ENCODE assay signal across 22 mouse cellular contexts in the genomic region with DNA sequence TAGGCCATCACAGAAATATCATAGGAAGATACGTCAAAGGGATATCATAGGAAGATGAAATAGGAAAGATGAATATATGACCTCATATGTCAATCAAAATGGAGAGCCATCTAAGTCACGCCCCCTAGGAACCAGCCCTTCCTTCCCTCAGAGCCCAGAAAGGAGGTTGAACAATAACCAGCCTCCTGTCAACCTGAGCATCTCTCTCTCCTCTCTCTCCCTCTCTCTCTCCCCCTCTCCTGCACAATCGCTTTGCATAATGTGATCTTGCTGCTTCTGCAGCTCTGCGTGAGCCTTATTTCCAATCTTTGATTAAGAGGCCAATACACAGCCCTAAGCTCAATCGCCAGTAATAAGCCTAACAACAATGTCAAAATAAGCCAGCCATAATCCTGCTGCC.
DNase-seq lines count a peak whose midpoint lies in the region; ATAC-seq and TF ChIP-seq lines count a peak whose summit lies in the region.
"Had no signal": no experiment of that assay in that cellular context is flagged by ENCODE, and none has a peak within 500 bp of the region (broad histone marks: within the 10 kb centered on the region; RNA-seq: fewer than 3 reads in every experiment).

No protein-coding gene starts in this region.

- no peak overlapping the region for H3K9ac ChIP-seq in forebrain, embryonic 12.5 days
- H3K9ac ChIP-seq in forebrain, embryonic 14.5 days (ENCODE audit: low read length) = no peak overlapping the region
- H3K9ac ChIP-seq in midbrain, embryonic 13.5 days (replicated peaks) = no peak overlapping the region
- no peak overlapping the region for H3K9ac ChIP-seq in midbrain, embryonic 11.5 days (ENCODE audit: low read length)
- no peak overlapping the region for H3K9ac ChIP-seq in forebrain, postnatal 0 days
- no peak overlapping the region for H3K9ac ChIP-seq in midbrain, embryonic 16.5 days (ENCODE audit: low read depth, low read length)
- H3K9ac ChIP-seq in intestine, embryonic 15.5 days = no peak overlapping the region
- H3K9ac ChIP-seq: liver, postnatal 0 days had no signal

- WGBS in forebrain, embryonic 12.5 days = 74% methylated on average over 5 of the region's 5 CpGs
- 71% methylated on average over 5 of the region's 5 CpGs for WGBS in forebrain, embryonic 14.5 days
- 61% methylated on average over 5 of the region's 5 CpGs for WGBS in midbrain, embryonic 13.5 days
- WGBS in midbrain, embryonic 11.5 days = 81% methylated on average over 5 of the region's 5 CpGs
- WGBS in forebrain, postnatal 0 days = 65% methylated on average over 5 of the region's 5 CpGs
- 42% methylated on average over 5 of the region's 5 CpGs for WGBS in midbrain, embryonic 16.5 days
- 82% methylated on average over 5 of the region's 5 CpGs for WGBS in intestine, embryonic 15.5 days

- ATAC-seq in forebrain, embryonic 12.5 days (ENCODE audit: low FRiP score) = no peak
- ATAC-seq in forebrain, embryonic 14.5 days = no peak; the same call in 1 of the 2 replicates
- peak; percentile 27; the same call in 1 of the 2 replicates for ATAC-seq in midbrain, embryonic 13.5 days
- ATAC-seq in midbrain, embryonic 11.5 days (ENCODE audit: low FRiP score) = no peak
- peak; percentile 60; the same call in 1 of the 2 replicates for ATAC-seq in forebrain, postnatal 0 days
- peak; percentile 29; the same call in 1 of the 2 replicates for ATAC-seq in midbrain, embryonic 16.5 days
- ATAC-seq in intestine, embryonic 15.5 days = no peak
- ATAC-seq: activated CD4-positive, CD25-positive, alpha-beta regulatory T cell, adult 4 months; intestine, postnatal 0 days; liver, postnatal 0 days had no signal

- no peak for TF ChIP-seq CTCF in forebrain, postnatal 0 days (IDR thresholded peaks at IDR 0.05; ENCODE audit: low read depth)

- no peaks in the 10 kb centered on the region for H3K36me3 ChIP-seq in forebrain, embryonic 12.5 days (replicated peaks)
- H3K36me3 ChIP-seq in forebrain, embryonic 14.5 days (ENCODE audit: control insufficient read depth, insufficient read depth, low read length) = no peaks in the 10 kb centered on the region
- H3K36me3 ChIP-seq in midbrain, embryonic 13.5 days = no peaks in the 10 kb centered on the region
- H3K36me3 ChIP-seq in midbrain, embryonic 11.5 days (ENCODE audit: control insufficient read depth, insufficient read depth, low read length) = no peaks in the 10 kb centered on the region
- no peaks in the 10 kb centered on the region for H3K36me3 ChIP-seq in forebrain, postnatal 0 days (ENCODE audit: insufficient read depth)
- no peaks in the 10 kb centered on the region for H3K36me3 ChIP-seq in midbrain, embryonic 16.5 days (ENCODE audit: control insufficient read depth, insufficient read depth, low read length)
- H3K36me3 ChIP-seq in intestine, embryonic 15.5 days = no peaks in the 10 kb centered on the region
- H3K36me3 ChIP-seq: limb, embryonic 10.5 days had no signal

- H3K4me1 ChIP-seq in forebrain, embryonic 12.5 days = peaks cover 20% of the 10 kb centered on the region
- H3K4me1 ChIP-seq in forebrain, embryonic 14.5 days (ENCODE audit: control insufficient read depth, insufficient read depth, low read length) = peaks cover 7% of the 10 kb centered on the region
- peaks cover 28% of the 10 kb centered on the region for H3K4me1 ChIP-seq in midbrain, embryonic 13.5 days (replicated peaks)
- peaks cover 5% of the 10 kb centered on the region for H3K4me1 ChIP-seq in midbrain, embryonic 11.5 days (ENCODE audit: control insufficient read depth, insufficient read depth, low read length)
- peaks cover 7% of the 10 kb centered on the region for H3K4me1 ChIP-seq in forebrain, postnatal 0 days (ENCODE audit: insufficient read depth)
- H3K4me1 ChIP-seq in midbrain, embryonic 16.5 days (ENCODE audit: control insufficient read depth, insufficient read depth, low read length) = peaks cover 23% of the 10 kb centered on the region
- H3K4me1 ChIP-seq in intestine, embryonic 15.5 days (replicated peaks) = peaks cover 6% of the 10 kb centered on the region

- H3K4me2 ChIP-seq in forebrain, embryonic 12.5 days = no peak overlapping the region
- no peak overlapping the region for H3K4me2 ChIP-seq in forebrain, embryonic 14.5 days (ENCODE audit: low read length)
- no peak overlapping the region for H3K4me2 ChIP-seq in midbrain, embryonic 13.5 days (replicated peaks)
- H3K4me2 ChIP-seq in midbrain, embryonic 11.5 days = no peak overlapping the region
- no peak overlapping the region for H3K4me2 ChIP-seq in forebrain, postnatal 0 days (ENCODE audit: low read depth)
- H3K4me2 ChIP-seq in midbrain, embryonic 16.5 days (ENCODE audit: low read length) = no peak overlapping the region
- no peak overlapping the region for H3K4me2 ChIP-seq in intestine, embryonic 15.5 days (replicated peaks)

- H3K4me3 ChIP-seq in forebrain, embryonic 12.5 days (replicated peaks) = no peak overlapping the region
- no peak overlapping the region for H3K4me3 ChIP-seq in forebrain, embryonic 14.5 days (ENCODE audit: low read depth, low read length)
- no peak overlapping the region for H3K4me3 ChIP-seq in midbrain, embryonic 13.5 days (replicated peaks)
- no peak overlapping the region for H3K4me3 ChIP-seq in midbrain, embryonic 11.5 days (ENCODE audit: low read depth, low read length)
- no peak overlapping the region for H3K4me3 ChIP-seq in forebrain, postnatal 0 days (ENCODE audit: low read depth, low read length)
- H3K4me3 ChIP-seq in midbrain, embryonic 16.5 days (ENCODE audit: low read depth, low read length) = no peak overlapping the region
- H3K4me3 ChIP-seq in intestine, embryonic 15.5 days (replicated peaks) = no peak overlapping the region
- H3K4me3 ChIP-seq: heart, adult 2 months; limb, embryonic 10.5 days; myocyte had no signal

- no peak for DNase-seq in forebrain, embryonic 14.5 days (ENCODE audit: low spot score)
- no peak for DNase-seq in midbrain, embryonic 11.5 days (ENCODE audit: low spot score, missing footprints)
- peak; percentile 29 for DNase-seq in forebrain, postnatal 0 days
- DNase-seq in right cerebral cortex, postnatal 25 days = no peak
- DNase-seq: adrenal gland, postnatal 25 days; cerebellum, adult 2 months; cerebellum, postnatal 36 days; gastrocnemius, postnatal 25 days; heart, adult 2 months; heart, postnatal 4 days; liver, postnatal 0 days; lung, postnatal 14 days had no signal

- no peaks in the 10 kb centered on the region for H3K9me3 ChIP-seq in forebrain, embryonic 12.5 days
- no peaks in the 10 kb centered on the region for H3K9me3 ChIP-seq in forebrain, embryonic 14.5 days (replicated peaks; ENCODE audit: control insufficient read depth, low read length)
- no peaks in the 10 kb centered on the region for H3K9me3 ChIP-seq in midbrain, embryonic 13.5 days
- no peaks in the 10 kb centered on the region for H3K9me3 ChIP-seq in midbrain, embryonic 11.5 days (ENCODE audit: control insufficient read depth, low read length)
- no peaks in the 10 kb centered on the region for H3K9me3 ChIP-seq in forebrain, postnatal 0 days (ENCODE audit: low read length)
- H3K9me3 ChIP-seq in midbrain, embryonic 16.5 days (replicated peaks; ENCODE audit: control insufficient read depth, low read length, poor library complexity, severe bottlenecking) = no peaks in the 10 kb centered on the region
- 0 out of 2 replicates have a peak, but pooled peaks cover 4% of the 10 kb centered on the region for H3K9me3 ChIP-seq in intestine, embryonic 15.5 days
- H3K9me3 ChIP-seq: G1E; limb, embryonic 10.5 days had no signal

- 0 out of 2 replicates have a peak overlapping the region, but pooled peaks have one; percentile 5 for H3K27ac ChIP-seq in forebrain, embryonic 12.5 days
- no peak overlapping the region; the same call in 1 of the 2 replicates for H3K27ac ChIP-seq in forebrain, embryonic 14.5 days (ENCODE audit: low read depth, low read length)
- peak overlapping the region; percentile 57 for H3K27ac ChIP-seq in midbrain, embryonic 13.5 days
- no peak overlapping the region for H3K27ac ChIP-seq in midbrain, embryonic 11.5 days (ENCODE audit: low read depth, low read length)
- 0 out of 2 replicates have a peak overlapping the region, but pooled peaks have one; percentile 15 for H3K27ac ChIP-seq in forebrain, postnatal 0 days (ENCODE audit: low read depth, low read length)
- peak overlapping the region; percentile 58 for H3K27ac ChIP-seq in midbrain, embryonic 16.5 days (ENCODE audit: low read length)
- H3K27ac ChIP-seq in intestine, embryonic 15.5 days = no peak overlapping the region
- H3K27ac ChIP-seq: heart, adult 2 months; stomach, postnatal 0 days had no signal

- no peaks in the 10 kb centered on the region for H3K27me3 ChIP-seq in forebrain, embryonic 12.5 days
- H3K27me3 ChIP-seq in forebrain, embryonic 14.5 days (replicated peaks; ENCODE audit: control insufficient read depth, insufficient read depth, low read length) = no peaks in the 10 kb centered on the region
- no peaks in the 10 kb centered on the region for H3K27me3 ChIP-seq in midbrain, embryonic 13.5 days
- H3K27me3 ChIP-seq in midbrain, embryonic 11.5 days (ENCODE audit: control insufficient read depth, insufficient read depth, low read length) = no peaks in the 10 kb centered on the region
- no peaks in the 10 kb centered on the region for H3K27me3 ChIP-seq in forebrain, postnatal 0 days (ENCODE audit: insufficient read depth, low read length)
- no peaks in the 10 kb centered on the region for H3K27me3 ChIP-seq in midbrain, embryonic 16.5 days (ENCODE audit: control insufficient read depth, insufficient read depth, low read depth, low read length)
- H3K27me3 ChIP-seq in intestine, embryonic 15.5 days (replicated peaks) = no peaks in the 10 kb centered on the region

Comparison
In these comparisons a context has a peak if more than half of its experiments do, and no peak if none do; other contexts are left out.
1. ATAC-seq: peak in midbrain, embryonic 13.5 days (single experiment), forebrain, postnatal 0 days (single experiment) and midbrain, embryonic 16.5 days (single experiment); none in forebrain, embryonic 12.5 days (single experiment), forebrain, embryonic 14.5 days (single experiment), midbrain, embryonic 11.5 days (single experiment) and intestine, embryonic 15.5 days (single experiment).
2. H3K27ac ChIP-seq: peak in forebrain, embryonic 12.5 days (single experiment), midbrain, embryonic 13.5 days (single experiment), forebrain, postnatal 0 days (single experiment) and midbrain, embryonic 16.5 days (single experiment); none in forebrain, embryonic 14.5 days (single experiment), midbrain, embryonic 11.5 days (single experiment) and intestine, embryonic 15.5 days (single experiment).